Mouse (Mus musculus): ENCODE measurements at regions not wholly inside any gene's neighbourhood (a gene's known extent, or its start where the extent isn't known, plus 50 kb on each side); places are given as distances from the start of the nearest gene placed in this dataset.
A peak's percentile ranks its signal among the peaks of the same experiment; 100 is the strongest.
"Not testable (repeated sequence)": the region's sequence is repeated elsewhere in the genome, so short reads cannot be mapped to it uniquely, and the experiment has no call there.

DNA sequence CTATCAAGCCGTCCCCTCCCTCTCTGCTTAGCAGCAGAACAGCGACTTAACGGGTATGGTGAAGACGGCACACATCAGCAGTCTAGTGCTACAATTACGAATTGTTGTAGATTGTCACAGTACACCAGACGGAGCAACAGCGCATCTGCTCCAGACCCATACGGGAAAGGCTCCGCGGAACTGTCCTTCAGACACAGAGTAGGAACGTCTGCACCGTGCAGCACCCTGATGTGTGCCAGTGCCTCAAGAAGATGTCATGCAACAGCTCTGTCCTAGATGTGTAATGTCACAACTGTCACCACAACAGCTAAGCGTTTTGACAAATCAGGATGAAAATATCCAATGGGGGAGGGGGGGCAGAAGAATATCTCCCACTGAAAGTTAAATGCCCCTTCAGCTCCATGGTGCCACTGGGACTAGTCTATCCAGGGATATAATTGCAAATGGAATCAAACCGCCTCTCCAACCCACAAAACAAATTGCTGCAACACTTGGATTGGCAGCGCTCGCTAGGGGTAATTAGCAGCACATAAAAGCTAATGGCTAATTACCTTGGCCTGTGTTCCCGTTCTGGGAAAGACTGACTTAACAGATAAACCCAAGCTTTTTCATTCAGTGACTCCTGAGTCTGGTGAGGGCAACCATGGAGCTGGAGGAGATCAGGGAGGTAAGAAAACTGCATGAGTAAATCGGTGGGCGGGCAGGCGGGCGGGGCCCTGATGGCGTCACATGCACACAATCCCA is 472.6 kb downstream of the Zfp704 start:
- DNase-seq (ENCODE audit: low read depth in 1 of 2, low spot score in 2 of 2), result no peak

DNA sequence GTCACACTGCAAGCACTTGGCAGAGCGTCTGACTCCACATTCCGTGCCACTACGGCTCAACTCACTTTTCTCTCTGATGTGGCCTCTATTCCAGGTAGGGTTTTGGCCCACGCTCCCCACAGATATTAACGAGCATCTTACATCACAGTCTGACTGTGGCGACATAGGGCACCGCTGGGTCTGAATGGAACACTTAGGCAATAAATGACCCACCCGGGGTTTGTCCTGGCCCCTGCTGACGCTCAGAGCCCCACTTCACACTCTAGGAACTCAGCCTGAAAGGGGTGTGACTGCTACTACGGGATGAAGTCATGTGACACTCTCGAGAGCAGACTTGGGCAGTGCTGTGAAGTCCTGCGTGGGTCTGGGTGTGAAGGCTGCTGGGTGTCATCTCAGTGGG is 475.9 kb downstream of the Zfp704 start:
- no peak for DNase-seq (ENCODE audit: low read depth in 1 of 2, low spot score in 2 of 2)

DNA sequence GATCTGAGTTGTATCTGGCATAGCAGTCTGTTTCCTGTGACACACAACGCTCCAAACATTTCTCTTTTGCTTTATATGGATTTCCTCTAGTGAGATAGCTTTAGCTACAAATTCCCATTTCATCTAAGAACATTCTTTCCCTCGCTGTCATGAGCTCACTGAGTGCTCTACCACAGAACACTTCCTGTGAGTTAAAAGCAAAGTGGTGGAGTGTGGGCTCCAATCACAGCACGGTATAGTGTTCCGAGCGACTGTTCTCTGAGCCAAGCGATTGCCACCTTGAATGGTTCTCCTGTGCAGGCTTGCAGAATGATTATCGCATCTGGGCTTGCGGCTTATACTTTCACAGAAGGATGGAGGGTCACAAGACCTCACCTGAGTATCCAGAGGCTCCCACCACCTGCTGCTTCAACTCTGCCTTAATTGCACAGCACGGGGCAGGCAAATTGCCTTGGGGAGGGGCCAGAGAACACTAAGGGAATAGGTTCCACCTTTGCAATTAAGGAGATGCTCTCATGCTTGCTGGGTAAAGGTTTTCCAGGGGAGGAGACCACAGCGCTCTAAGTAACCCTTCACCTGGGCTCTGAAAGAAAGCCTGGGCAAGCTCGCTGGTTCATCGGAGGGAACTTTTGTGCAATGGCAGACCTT is 477.7 kb downstream of the Zfp704 start:
- no peak for DNase-seq (ENCODE audit: low read depth in 1 of 2, low spot score in 2 of 2)

DNA sequence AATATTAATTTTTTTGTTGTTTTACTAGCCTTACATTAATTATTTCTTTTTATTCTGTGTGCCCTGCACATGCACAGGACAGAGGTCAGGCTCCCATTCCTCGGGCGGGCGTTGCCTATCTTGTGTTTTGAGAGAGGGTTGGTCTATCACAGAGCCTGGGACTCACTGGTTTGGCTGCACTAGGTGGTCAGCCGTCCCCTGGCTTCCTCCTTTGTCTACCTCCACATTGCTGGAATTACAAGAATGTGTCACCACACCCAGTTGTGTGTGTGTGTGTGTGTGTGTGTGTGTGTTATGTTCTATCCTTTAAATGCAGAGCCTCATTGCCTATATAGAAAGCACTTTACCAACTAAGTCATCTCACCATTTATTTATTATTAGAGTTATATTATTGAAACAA is 478.5 kb downstream of the Zfp704 start:
- DNase-seq (ENCODE audit: low read depth in 1 of 2, low spot score in 2 of 2), result no peak

DNA sequence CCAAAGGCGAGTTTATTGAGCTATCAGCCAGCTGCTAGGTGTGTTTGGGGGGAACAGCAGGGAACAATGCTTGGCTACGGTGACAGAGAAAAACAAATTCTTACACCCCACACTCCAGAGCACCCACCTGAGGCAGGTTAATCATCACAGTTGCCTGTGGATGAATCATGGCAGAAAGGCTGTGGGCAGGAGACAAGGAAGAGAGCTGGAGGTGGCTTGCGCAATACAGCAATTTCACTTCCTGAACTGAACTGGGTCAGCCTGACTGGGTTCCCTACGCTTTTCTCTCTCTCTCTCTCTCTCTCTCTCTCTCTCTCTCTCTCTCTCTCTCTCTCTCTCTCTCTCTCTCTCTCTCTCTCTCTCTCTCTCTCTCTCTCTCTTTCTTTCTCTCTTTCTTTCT is 481.5 kb downstream of the Zfp704 start:
- peak; percentile 52 to 58 for DNase-seq (ENCODE audit: low read depth in 1 of 2, low spot score in 2 of 2)

DNA sequence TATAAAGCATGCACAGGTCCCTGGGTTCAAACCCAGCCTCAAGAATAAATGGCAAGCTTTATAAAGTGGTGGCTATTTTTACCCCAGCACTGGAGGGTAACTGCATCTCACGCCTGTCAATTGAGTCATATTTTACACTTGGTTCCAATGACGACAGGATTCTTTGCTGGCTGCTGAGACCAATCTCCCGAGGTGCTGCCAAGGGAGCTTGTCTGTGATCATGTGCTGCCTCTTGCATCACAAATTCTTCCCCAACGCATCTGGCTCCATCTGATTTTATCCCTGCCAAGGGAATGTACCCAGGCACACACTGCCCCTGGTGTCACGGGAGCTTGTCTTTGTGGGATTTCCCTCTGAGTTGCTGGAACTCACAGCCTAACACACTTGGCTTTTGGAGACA is 486.8 kb downstream of the Zfp704 start:
- no peak for DNase-seq (ENCODE audit: low read depth in 1 of 2, low spot score in 2 of 2)

DNA sequence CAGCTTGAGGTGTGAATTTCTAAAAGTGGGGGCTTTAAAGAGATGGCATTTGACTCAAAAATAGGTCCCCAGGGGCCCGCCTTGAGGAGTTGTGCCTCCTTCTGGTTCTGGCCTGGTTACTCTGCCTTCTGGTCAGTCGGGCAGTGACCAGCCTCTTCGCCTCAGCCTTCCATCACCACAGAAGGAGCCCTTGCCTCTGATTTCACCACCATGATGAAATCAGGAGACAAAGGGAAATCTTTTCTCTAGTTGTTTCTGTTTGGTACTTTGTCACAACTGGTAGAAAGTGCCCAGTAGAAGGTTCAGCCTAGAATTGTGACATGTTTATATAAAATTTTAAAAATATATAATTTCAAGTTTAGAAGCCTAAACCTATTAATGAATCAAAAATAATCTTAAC is 492.0 kb downstream of the Zfp704 start:
- no peak for DNase-seq (ENCODE audit: low read depth in 1 of 2, low spot score in 2 of 2)

DNA sequence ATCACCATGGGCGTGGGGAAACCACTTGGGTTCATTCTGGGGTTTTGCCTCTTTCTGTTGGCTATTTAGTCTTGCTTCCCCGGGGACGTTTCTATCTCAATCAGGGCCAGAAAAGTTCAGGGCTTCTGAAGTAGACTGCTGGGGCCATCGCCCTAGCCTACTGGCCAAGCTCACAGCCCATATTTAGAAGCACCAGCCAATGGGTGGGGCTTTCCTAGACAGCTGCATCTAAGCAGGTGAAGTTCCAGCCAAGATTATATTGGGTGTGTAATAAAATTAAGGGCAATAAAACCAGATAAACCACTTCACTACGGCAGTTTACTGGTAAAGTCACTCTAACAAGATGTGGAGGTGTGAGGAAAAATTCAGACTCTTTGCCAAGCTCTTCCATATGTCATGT is 496.5 kb downstream of the Zfp704 start:
- DNase-seq (ENCODE audit: low read depth in 1 of 2, low spot score in 2 of 2), result no peak

DNA sequence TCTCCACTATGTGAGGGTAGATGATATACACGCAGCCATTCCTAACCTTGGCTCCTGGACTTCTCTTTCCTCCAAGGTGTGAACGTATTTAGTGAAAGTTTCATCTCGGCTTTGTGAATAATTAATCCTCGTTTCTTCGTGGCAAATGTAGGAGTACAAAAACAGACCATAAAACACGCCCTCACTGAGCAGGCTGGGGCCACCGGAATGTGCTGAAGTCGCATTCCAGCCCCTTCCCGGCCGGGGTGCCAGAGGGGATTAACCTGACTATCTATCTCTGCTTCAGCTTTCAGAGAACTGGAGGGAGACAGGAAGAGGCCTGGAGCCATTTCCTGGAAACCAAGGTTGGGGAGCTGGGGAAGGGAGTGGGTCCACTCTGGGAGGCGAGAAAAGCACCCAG is 499.1 kb downstream of the Zfp704 start:
- no peak for DNase-seq (ENCODE audit: low read depth in 1 of 2, low spot score in 2 of 2)

DNA sequence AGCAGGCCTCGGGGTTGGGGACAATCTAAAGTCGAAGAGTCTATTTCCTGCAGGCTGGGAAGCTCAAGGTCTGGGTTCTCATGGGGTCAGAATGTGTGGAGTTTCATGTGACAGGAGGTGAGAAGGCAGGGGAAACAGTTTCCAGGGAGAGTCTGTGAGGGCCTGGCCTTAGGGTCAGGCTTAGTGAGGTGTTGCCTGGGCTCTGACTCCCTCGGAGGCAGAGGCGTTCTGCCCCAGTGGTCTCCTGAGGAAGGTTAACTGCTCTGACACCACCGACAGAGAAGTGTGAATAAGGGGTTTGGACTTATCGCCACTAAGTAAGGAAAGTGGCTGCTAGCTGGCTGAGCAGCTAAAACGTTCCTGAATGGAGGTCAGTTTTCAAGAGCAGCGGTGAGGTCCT is 499.9 kb downstream of the Zfp704 start:
- no peak for DNase-seq (ENCODE audit: low read depth in 1 of 2, low spot score in 2 of 2)

DNA sequence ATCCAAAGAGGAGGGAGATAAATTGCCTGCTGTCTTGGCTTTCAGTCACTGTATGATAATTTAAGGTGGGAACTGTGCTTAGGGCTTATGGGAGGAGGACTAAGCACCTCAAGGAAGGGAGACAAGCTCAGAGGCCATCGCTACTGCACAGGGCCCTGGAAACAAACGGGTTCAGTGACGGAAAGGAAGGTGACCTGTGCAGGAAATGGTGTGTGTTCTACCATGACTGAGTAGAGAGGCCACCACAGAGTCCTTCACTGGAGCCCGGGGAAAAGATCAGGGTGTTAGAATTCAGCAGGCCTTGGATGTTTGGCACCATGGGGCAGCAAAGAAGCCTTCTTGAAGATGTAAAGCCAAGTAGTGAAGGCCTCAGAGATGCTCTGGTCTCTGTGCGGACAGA is 500.4 kb downstream of the Zfp704 start:
- no peak for DNase-seq (ENCODE audit: low read depth in 1 of 2, low spot score in 2 of 2)

DNA sequence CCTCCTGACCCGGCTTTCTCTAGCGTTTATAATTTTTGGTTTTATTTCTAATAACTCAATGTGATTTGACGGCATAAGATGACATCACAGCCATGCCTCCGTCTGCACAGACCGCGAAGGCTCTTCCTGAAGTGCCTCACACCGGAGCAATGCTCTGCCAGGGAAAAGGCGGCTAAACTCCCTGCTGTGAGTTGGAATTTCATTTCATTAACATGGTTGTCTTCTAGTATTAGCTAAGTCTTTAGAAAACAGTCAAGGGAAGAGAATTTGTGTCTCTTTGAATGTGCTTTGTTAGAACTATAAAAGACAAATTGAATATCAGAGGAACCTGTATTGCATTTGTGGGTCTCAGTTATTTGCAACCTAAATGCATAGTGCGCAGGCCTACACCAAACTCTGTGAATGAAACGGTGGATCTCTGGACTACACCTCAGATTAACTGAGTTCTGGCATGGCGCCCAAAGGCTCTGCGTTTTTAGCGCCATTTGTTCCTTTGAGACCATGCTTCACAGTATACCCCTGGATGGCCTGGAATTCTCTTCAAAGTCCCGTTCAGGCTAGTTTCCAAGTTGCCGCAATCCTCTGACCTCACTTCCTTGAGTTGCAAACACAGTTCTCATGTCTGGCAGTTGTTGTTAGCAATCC is 502.0 kb downstream of the Zfp704 start:
- DNase-seq (ENCODE audit: low read depth in 1 of 2, low spot score in 2 of 2), result no peak

DNA sequence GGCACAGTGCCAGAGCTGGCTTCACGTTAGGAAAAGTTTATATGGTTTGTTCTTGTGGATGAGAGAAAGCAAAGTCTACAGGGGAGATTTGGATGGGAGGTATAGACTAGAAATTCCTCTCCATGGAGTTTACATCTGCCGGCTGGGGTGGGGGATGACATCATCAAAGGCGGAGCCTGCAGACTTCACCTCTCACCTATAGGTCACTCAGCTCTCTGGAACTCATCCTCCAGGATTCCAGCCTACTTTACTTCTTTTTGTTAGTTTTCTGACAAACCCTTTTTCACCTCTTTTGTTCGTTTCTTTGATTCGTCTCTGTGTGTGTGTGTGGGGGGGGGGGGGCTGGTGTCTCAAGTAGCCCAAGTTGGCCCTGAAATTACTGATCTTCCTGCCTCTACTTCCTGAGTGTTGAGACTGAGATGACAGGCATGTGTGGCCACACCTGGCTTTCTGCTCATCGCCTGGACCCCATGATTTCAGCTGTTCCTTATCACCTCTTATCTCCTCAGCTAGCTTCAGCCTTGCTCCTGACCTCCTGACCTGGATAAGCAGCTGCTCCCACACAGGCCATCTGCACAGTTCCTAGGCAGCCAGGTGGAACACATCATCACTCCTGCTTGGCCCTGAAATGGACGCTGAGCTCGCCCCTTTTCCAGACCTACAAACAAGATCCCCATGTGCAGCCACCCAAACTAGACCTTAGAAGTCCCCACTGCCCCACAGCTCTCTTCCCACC is 504.5 kb downstream of the Zfp704 start:
- no peak for DNase-seq (ENCODE audit: low read depth in 1 of 2, low spot score in 2 of 2)

DNA sequence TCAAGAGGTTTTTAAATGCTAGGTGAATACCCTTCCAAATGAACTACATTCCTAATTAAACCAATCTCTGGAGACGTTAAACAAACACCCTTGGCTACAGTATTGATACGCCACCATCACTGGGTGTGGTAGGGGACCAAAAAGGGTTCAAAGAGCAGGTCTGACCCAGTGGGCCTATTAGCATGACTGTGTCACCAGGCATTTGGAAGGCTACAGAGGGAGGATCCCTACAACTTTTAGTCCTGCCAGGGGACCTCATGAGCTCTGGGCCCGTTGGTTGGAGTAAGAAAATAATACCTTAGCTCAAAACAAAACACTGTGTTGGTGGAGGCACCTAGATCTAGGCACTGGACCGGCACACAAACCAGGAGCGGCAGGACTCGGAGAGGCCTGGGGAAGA is 506.4 kb downstream of the Zfp704 start:
- no peak for DNase-seq (ENCODE audit: low read depth in 1 of 2, low spot score in 2 of 2)

DNA sequence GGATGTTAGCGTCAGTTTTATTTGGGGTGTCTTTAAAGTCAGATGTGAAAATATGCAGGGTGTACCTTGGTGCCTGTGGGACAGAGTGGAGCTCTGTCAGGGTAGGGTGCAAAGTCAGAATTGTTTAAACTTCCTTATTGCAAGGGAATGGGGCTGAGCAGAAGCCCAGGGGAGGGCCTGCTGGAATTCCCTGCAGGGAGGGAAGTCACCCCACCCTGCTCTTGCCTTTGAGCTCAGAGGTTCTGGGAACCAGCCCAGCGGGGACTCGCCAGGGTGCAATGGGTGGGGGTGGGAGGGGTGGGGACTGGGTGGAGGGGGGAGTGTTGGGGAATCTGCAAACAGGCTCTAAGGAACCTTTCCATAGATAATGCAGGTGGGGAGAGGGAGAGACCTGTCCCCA is 508.6 kb downstream of the Zfp704 start:
- no peak for DNase-seq (ENCODE audit: low read depth in 1 of 2, low spot score in 2 of 2)

DNA sequence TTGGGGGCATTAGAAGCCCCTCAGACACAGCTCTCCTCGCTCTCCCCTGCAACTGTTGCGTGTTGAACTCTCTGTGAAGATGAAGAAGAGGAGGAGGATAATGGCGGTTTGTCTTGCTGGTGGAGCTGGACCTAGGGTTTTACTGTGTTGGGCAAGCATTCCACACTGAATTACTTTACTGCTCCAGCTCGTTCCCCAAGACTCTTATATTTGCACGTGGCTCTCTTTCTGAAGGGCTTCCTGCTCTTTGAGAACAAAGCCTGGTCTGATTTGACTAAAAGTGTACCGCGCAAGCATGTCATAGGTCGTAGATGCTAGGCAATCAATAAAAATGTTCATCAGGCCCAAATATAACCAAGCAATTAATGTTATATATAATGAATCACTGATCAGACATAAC is 509.1 kb downstream of the Zfp704 start:
- DNase-seq (ENCODE audit: low read depth in 1 of 2, low spot score in 2 of 2), result no peak

DNA sequence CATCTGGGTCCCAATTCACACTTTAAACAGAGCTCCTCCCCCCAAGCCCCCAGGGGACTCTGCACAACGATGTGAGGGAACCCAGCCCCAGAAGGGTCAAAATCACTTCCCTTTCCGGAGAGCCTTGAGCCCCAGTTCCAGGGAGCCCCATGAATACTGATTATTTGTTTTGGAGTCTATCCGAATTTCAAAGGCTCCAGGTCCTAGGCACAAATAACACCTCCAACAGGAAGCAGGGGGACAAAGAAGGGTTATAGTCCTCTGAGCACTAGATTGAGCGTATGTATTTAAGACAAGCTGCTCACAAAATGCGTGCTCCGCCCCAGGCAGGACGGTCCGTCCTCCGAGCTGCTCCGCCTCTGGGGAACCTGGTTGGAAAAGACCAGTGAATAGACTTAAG is 511.4 kb downstream of the Zfp704 start:
- no peak for DNase-seq (ENCODE audit: low read depth in 1 of 2, low spot score in 2 of 2)

DNA sequence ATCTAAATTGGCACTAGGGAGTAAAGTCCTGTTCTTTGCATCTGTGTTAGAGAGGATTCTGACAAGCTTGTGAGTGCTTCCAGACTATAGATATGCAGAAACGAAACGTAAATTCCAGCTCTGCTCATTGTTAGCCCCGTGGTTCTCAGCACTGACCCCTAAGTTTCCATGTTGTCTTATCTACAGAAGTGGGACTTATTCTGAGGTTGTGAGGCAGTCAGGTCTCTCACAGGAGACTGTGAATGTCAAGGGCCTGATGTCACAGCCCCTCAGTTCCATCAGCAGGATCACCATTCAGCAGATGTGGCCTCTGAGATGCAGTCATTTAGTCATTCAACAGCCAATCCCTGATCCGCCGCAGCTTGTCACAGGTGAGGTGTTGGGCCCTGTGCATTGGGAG is 525.8 kb downstream of the Zfp704 start:
- DNase-seq (ENCODE audit: low read depth in 1 of 2, low spot score in 2 of 2), result no peak

DNA sequence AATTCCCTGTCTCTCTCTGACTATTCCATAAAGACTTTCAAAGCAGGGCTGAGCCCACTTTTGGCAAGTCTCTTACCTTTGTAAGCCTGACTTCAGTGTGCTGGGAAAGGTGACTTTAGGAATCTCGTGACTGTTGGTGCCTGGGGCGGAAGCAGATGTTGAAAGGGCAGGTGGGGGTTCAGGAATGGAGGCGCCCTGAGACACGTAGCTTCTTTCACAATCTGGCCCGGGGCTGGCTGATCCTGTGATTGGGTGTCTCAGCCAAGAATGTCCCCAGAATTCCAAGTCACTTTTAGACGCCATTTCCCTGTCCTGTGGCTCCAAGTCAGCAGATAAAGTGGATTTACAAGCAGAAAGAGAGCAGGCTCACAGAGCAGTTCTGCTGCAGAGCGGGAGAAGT is 527.8 kb downstream of the Zfp704 start:
- no peak for DNase-seq (ENCODE audit: low read depth in 1 of 2, low spot score in 2 of 2)

DNA sequence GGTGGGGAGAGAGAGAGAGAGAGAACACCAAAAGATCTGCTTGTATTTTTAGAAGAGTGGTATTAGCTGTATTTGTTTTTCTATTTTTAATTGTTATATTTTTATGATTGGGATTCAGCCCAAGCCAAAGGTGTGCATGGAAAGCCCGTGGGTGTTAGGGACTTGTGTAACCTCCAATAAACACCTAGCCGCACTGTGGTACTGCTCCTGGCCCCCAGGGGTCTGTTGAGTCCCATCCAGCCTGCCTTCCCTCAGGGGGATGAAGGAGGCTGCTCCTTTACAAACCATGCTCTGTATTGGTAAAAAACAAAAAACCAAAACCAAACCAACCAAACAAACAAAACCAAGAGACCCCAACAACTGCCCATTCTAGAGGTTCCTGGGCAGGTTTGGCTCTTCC is 531.7 kb downstream of the Zfp704 start:
- DNase-seq (ENCODE audit: low read depth in 1 of 2, low spot score in 2 of 2), result no peak

DNA sequence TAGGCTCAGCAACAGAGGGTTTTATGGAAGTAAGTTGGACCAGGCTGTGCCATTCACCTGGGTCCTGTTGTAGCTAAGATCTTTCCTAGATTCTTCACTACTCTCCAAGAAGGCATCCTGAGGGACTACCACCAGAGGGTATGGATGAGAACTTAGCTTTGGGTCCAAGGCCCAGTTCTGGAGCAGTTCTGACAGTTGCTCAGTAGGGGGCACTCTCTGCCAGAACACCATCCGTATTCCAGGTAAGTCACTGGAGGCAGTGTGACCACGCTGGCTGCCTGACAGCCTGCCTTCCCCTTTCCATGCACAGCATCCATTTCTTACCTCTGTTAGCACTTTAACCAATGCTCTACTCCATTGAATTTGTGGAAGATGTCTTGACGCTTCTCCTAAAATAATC is 533.2 kb downstream of the Zfp704 start:
- DNase-seq (ENCODE audit: low read depth in 1 of 2, low spot score in 2 of 2), result peak in 1 of 2 experiments; percentile 22

DNA sequence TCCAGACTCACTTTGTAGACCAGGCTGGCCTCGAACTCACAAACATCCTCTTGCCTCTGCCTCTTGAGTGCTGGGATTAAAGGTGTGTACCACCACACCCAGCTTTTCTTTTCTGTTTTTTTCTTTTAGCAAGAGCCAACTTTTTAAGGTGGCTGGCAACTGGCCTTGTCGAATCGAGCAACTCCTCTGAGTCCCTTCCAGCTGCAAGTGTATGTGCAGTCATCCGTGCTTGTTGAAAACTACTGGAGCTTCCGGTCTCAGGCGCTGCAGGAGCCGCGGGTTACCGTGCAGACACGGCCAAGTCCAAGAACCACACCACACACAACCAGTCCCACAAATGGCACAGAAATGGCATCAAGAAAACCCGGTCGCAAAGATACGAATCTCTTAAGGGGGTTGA is 537.4 kb downstream of the Zfp704 start:
- DNase-seq (ENCODE audit: low read depth in 1 of 2, low spot score in 2 of 2), result not testable (repeated sequence)
